Mouse (Mus musculus) heart, adult 11 months (tissue): ENCODE data around the gene Gm10471.
"Not testable (repeated sequence)": the region's sequence is repeated elsewhere in the genome, so short reads cannot be mapped to it uniquely, and the experiment has no call there.

Experiments used
- DNase-seq: peaks from one replicate; pipeline ENCODE4 v3.0.0; 2022

Gene Gm10471

GRCm38 (mm10) chr5:26089191-26089590 lies at the start of gene Gm10471:
Gene Gm10471, minus strand, starts transcription at chr5:26089291.
- DNase-seq: not testable (repeated sequence)

GRCm38 (mm10) chr5:26121321-26121720 lies 32.2 kb upstream of the Gm10471 start, which contains the start of gene Gm10220:
Gene Gm10220, minus strand, starts transcription at chr5:26121421.
- DNase-seq: not testable (repeated sequence)

GRCm38 (mm10) chr5:26105262-26105661 lies 16.2 kb upstream of the Gm10471 start, which contains the start of gene 5031410I06Rik:
Gene 5031410I06Rik, minus strand, starts transcription at chr5:26105362.
- not testable (repeated sequence) for DNase-seq

GRCm38 (mm10) chr5:26079023-26079422 lies 10.1 kb downstream of the Gm10471 start:
- not testable (repeated sequence) for DNase-seq

- no peak for DNase-seq
These were observed 18.4 kb downstream of the Gm10471 start for GRCm38 (mm10) chr5:26070716-26071115.

GRCm38 (mm10) chr5:26058481-26058880 lies 30.6 kb downstream of the Gm10471 start, which contains the start of gene Gm7347:
Gene Gm7347, minus strand, starts transcription at chr5:26058581.
- not testable (repeated sequence) for DNase-seq

- DNase-seq: not testable (repeated sequence)
These were observed 49.6 kb downstream of the Gm10471 start, which contains the start of gene Speer4a for GRCm38 (mm10) chr5:26039458-26039857. Gene Speer4a, minus strand, starts transcription at chr5:26039558.
